Mouse (Mus musculus): ENCODE measurements at regions not wholly inside any gene's neighbourhood (a gene's known extent, or its start where the extent isn't known, plus 50 kb on each side); places are given as distances from the start of the nearest gene placed in this dataset.
A peak's percentile ranks its signal among the peaks of the same experiment; 100 is the strongest.

GRCm38 (mm10) chr8:12127801-12128490 lies 150.7 kb upstream of the A230072I06Rik start:
- 30% methylated on average over 4 of the region's 4 CpGs for WGBS
- H3K27ac ChIP-seq = no peak overlapping the region
- H3K4me3 ChIP-seq = no peak overlapping the region
- H3K4me2 ChIP-seq (replicated peaks) = 0 out of 2 replicates have a peak overlapping the region, but pooled peaks have one; percentile 24
- H3K36me3 ChIP-seq = no peaks in the 10 kb centered on the region
- 0 out of 2 replicates have a peak, but pooled peaks cover 5% of the 10 kb centered on the region for H3K9me3 ChIP-seq
- 0 out of 2 replicates have a peak overlapping the region, but pooled peaks have one; percentile 3 for H3K9ac ChIP-seq
- peaks cover 32% of the 10 kb centered on the region for H3K27me3 ChIP-seq (replicated peaks)
- peaks cover 24% of the 10 kb centered on the region for H3K4me1 ChIP-seq
- ATAC-seq (ENCODE audit: low FRiP score, low read depth) = peak; percentile 34

- Histone ChIP-seq H3K4me3 (no peak overlapping the region), H3K9me3 (no peaks in the 10 kb centered on the region), H3K36me3 (no peaks in the 10 kb centered on the region), H3K27me3 (replicated peaks) (peaks cover 48% of the 10 kb centered on the region), H3K27ac (no peak overlapping the region), H3K9ac (no peak overlapping the region), H3K4me1 (peaks cover 23% of the 10 kb centered on the region), H3K4me2 (replicated peaks) (no peak overlapping the region)
- 54% methylated on average over 5 of the region's 5 CpGs for WGBS
- ATAC-seq (ENCODE audit: low FRiP score, low read depth) = no peak
These were observed 148.0 kb upstream of the A230072I06Rik start for GRCm38 (mm10) chr8:12130591-12130990.

GRCm38 (mm10) chr8:12134200-12134599 lies 144.4 kb upstream of the A230072I06Rik start:
- 58% methylated on average over 1 of the region's 1 CpGs for WGBS
- peaks cover 3% of the 10 kb centered on the region; the same call in 1 of the 2 replicates for H3K4me1 ChIP-seq
- no peak overlapping the region for H3K4me2 ChIP-seq (replicated peaks)
- no peak overlapping the region for H3K4me3 ChIP-seq
- no peaks in the 10 kb centered on the region for H3K9me3 ChIP-seq
- H3K9ac ChIP-seq = no peak overlapping the region
- peaks cover 48% of the 10 kb centered on the region for H3K27me3 ChIP-seq (replicated peaks)
- no peak for ATAC-seq (ENCODE audit: low FRiP score, low read depth)
- H3K36me3 ChIP-seq = no peaks in the 10 kb centered on the region
- H3K27ac ChIP-seq = no peak overlapping the region

- Histone ChIP-seq H3K4me1 (peaks cover 3% of the 10 kb centered on the region; the same call in 1 of the 2 replicates), H3K4me2 (replicated peaks) (no peak overlapping the region), H3K9me3 (no peaks in the 10 kb centered on the region), H3K4me3 (no peak overlapping the region), H3K36me3 (no peaks in the 10 kb centered on the region), H3K27ac (no peak overlapping the region), H3K27me3 (replicated peaks) (peaks cover 41% of the 10 kb centered on the region), H3K9ac (no peak overlapping the region)
- ATAC-seq (ENCODE audit: low FRiP score, low read depth) = no peak
- 65% methylated on average over 14 of the region's 14 CpGs for WGBS
These were observed 143.0 kb upstream of the A230072I06Rik start for GRCm38 (mm10) chr8:12135392-12136177.

- H3K4me2 ChIP-seq (replicated peaks) = no peak overlapping the region
- no peaks in the 10 kb centered on the region for H3K36me3 ChIP-seq
- H3K4me1 ChIP-seq = peaks cover 3% of the 10 kb centered on the region; the same call in 1 of the 2 replicates
- WGBS = 66% methylated on average over 5 of the region's 5 CpGs
- no peak for ATAC-seq (ENCODE audit: low FRiP score, low read depth)
- H3K27me3 ChIP-seq (replicated peaks) = peaks cover 41% of the 10 kb centered on the region
- H3K4me3 ChIP-seq = no peak overlapping the region
- H3K9me3 ChIP-seq = no peaks in the 10 kb centered on the region
- H3K9ac ChIP-seq = no peak overlapping the region
- no peak overlapping the region for H3K27ac ChIP-seq
These were observed 142.5 kb upstream of the A230072I06Rik start for GRCm38 (mm10) chr8:12136178-12136455.

GRCm38 (mm10) chr8:12137496-12137895 lies 141.1 kb upstream of the A230072I06Rik start:
- no peak overlapping the region for H3K27ac ChIP-seq

GRCm38 (mm10) chr8:12137913-12138312 lies 140.7 kb upstream of the A230072I06Rik start:
- Histone ChIP-seq H3K9ac (no peak overlapping the region), H3K36me3 (no peaks in the 10 kb centered on the region), H3K9me3 (no peaks in the 10 kb centered on the region), H3K4me1 (peaks cover 3% of the 10 kb centered on the region; the same call in 1 of the 2 replicates), H3K27me3 (replicated peaks) (peaks cover 24% of the 10 kb centered on the region), H3K4me3 (no peak overlapping the region), H3K4me2 (replicated peaks) (no peak overlapping the region), H3K27ac (no peak overlapping the region)
- WGBS = 59% methylated on average over 8 of the region's 8 CpGs
- ATAC-seq (ENCODE audit: low FRiP score, low read depth) = no peak

More at GRCm38 (mm10) chr8:12137496-12137895, 141.1 kb upstream of the A230072I06Rik start:
- H3K4me1 ChIP-seq = peaks cover 3% of the 10 kb centered on the region; the same call in 1 of the 2 replicates
- no peaks in the 10 kb centered on the region for H3K9me3 ChIP-seq
- no peak for ATAC-seq (ENCODE audit: low FRiP score, low read depth)
- 26% methylated on average over 3 of the region's 3 CpGs for WGBS
- no peak overlapping the region for H3K9ac ChIP-seq
- H3K4me2 ChIP-seq (replicated peaks) = no peak overlapping the region
- H3K27me3 ChIP-seq (replicated peaks) = peaks cover 28% of the 10 kb centered on the region
- no peaks in the 10 kb centered on the region for H3K36me3 ChIP-seq
- H3K4me3 ChIP-seq = no peak overlapping the region

GRCm38 (mm10) chr8:12151679-12152078 lies 126.9 kb upstream of the A230072I06Rik start:
- no peaks in the 10 kb centered on the region for H3K36me3 ChIP-seq
- H3K4me1 ChIP-seq = peaks cover 4% of the 10 kb centered on the region; the same call in 1 of the 2 replicates
- H3K27me3 ChIP-seq (replicated peaks) = 0 out of 2 replicates have a peak, but pooled peaks cover 11% of the 10 kb centered on the region
- no peak overlapping the region for H3K4me2 ChIP-seq (replicated peaks)
- 38% methylated on average over 7 of the region's 7 CpGs for WGBS
- no peak overlapping the region for H3K27ac ChIP-seq
- H3K9me3 ChIP-seq = no peaks in the 10 kb centered on the region
- ATAC-seq (ENCODE audit: low FRiP score, low read depth) = no peak
- no peak overlapping the region for H3K4me3 ChIP-seq
- no peak overlapping the region for H3K9ac ChIP-seq

GRCm38 (mm10) chr8:12152825-12153224 lies 125.8 kb upstream of the A230072I06Rik start:
- WGBS = 79% methylated on average over 9 of the region's 9 CpGs
- Histone ChIP-seq H3K4me3 (no peak overlapping the region), H3K9me3 (no peaks in the 10 kb centered on the region), H3K4me2 (replicated peaks) (no peak overlapping the region), H3K4me1 (peaks cover 4% of the 10 kb centered on the region; the same call in 1 of the 2 replicates), H3K9ac (no peak overlapping the region), H3K36me3 (no peaks in the 10 kb centered on the region), H3K27ac (no peak overlapping the region), H3K27me3 (replicated peaks) (0 out of 2 replicates have a peak, but pooled peaks cover 11% of the 10 kb centered on the region)
- ATAC-seq (ENCODE audit: low FRiP score, low read depth) = no peak

- ATAC-seq (ENCODE audit: low FRiP score, low read depth) = no peak
- no peaks in the 10 kb centered on the region for H3K9me3 ChIP-seq
- H3K27ac ChIP-seq = no peak overlapping the region
- H3K4me1 ChIP-seq = 0 out of 2 replicates have a peak, but pooled peaks cover 4% of the 10 kb centered on the region
- H3K36me3 ChIP-seq = no peaks in the 10 kb centered on the region
- no peak overlapping the region for H3K9ac ChIP-seq
- H3K27me3 ChIP-seq (replicated peaks) = peaks cover 5% of the 10 kb centered on the region; the same call in 1 of the 2 replicates
- no peak overlapping the region for H3K4me3 ChIP-seq
- H3K4me2 ChIP-seq (replicated peaks) = no peak overlapping the region
- 90% methylated on average over 1 of the region's 1 CpGs for whole genome bisulfite sequencing
These were observed 121.7 kb upstream of the A230072I06Rik start for GRCm38 (mm10) chr8:12156893-12157292.

- no peak overlapping the region for H3K27ac ChIP-seq
- H3K4me2 ChIP-seq (replicated peaks) = no peak overlapping the region
- peaks cover 5% of the 10 kb centered on the region for H3K4me1 ChIP-seq
- 94% methylated on average over 9 of the region's 9 CpGs for WGBS
- ATAC-seq (ENCODE audit: low FRiP score, low read depth) = no peak
- H3K27me3 ChIP-seq (replicated peaks) = peaks cover 18% of the 10 kb centered on the region
- H3K36me3 ChIP-seq = no peaks in the 10 kb centered on the region
- H3K9ac ChIP-seq = no peak overlapping the region
- no peaks in the 10 kb centered on the region for H3K9me3 ChIP-seq
- H3K4me3 ChIP-seq = no peak overlapping the region
These were observed 120.4 kb upstream of the A230072I06Rik start for GRCm38 (mm10) chr8:12158188-12158587.

GRCm38 (mm10) chr8:12162921-12163705 lies 115.5 kb upstream of the A230072I06Rik start:
- H3K4me3 ChIP-seq = no peak overlapping the region
- no peak overlapping the region for H3K27ac ChIP-seq
- no peak for ATAC-seq (ENCODE audit: low FRiP score, low read depth)
- WGBS = 13% methylated on average over 22 of the region's 22 CpGs
- peaks cover 35% of the 10 kb centered on the region for H3K27me3 ChIP-seq (replicated peaks)
- no peaks in the 10 kb centered on the region for H3K9me3 ChIP-seq
- peak overlapping the region; percentile 50 for H3K4me2 ChIP-seq (replicated peaks)
- H3K9ac ChIP-seq = 0 out of 2 replicates have a peak overlapping the region, but pooled peaks have one; percentile 8
- peaks cover 31% of the 10 kb centered on the region for H3K4me1 ChIP-seq
- H3K36me3 ChIP-seq = no peaks in the 10 kb centered on the region

Measured in neural tube, embryonic 12.5 days (tissue).